25 mouse cellular contexts compared by ENCODE assay signal in genomic region chr13:49218651-49219050, GRCm38 (mm10). TPM values are rescaled to one million over a fixed set of nuclear protein-coding genes. Genes with fewer than 3 reads are reported as not detected.
DNase-seq lines count a peak whose midpoint lies in the region; ATAC-seq lines count a peak whose summit lies in the region.
"Had no signal": no experiment of that assay in that cellular context is flagged by ENCODE, and none has a peak within 500 bp of the region (broad histone marks: within the 10 kb centered on the region; RNA-seq: fewer than 3 reads in every experiment).

No protein-coding gene starts in this region.

- H3K4me1 ChIP-seq in midbrain, embryonic 11.5 days (ENCODE audit: control insufficient read depth, insufficient read depth, low read length) = peaks cover 10% of the 10 kb centered on the region
- peaks cover 44% of the 10 kb centered on the region for H3K4me1 ChIP-seq in midbrain, embryonic 10.5 days
- H3K4me1 ChIP-seq in kidney, embryonic 15.5 days = peaks cover 23% of the 10 kb centered on the region

- no peak overlapping the region for H3K4me2 ChIP-seq in midbrain, embryonic 11.5 days
- H3K4me2 ChIP-seq in kidney, embryonic 15.5 days = no peak overlapping the region
- H3K4me2 ChIP-seq: embryonic facial prominence, embryonic 15.5 days; heart, embryonic 11.5 days; hindbrain, embryonic 13.5 days had no signal

- no peaks in the 10 kb centered on the region for H3K9me3 ChIP-seq in midbrain, embryonic 11.5 days (ENCODE audit: control insufficient read depth, low read length)
- H3K9me3 ChIP-seq in midbrain, embryonic 10.5 days (replicated peaks) = 0 out of 2 replicates have a peak, but pooled peaks cover 5% of the 10 kb centered on the region
- H3K9me3 ChIP-seq in kidney, embryonic 15.5 days (replicated peaks) = no peaks in the 10 kb centered on the region
- H3K9me3 ChIP-seq: embryonic facial prominence, embryonic 15.5 days; G1E; hindbrain, embryonic 13.5 days had no signal

- H3K27ac ChIP-seq in midbrain, embryonic 11.5 days (ENCODE audit: low read depth, low read length) = no peak overlapping the region
- H3K27ac ChIP-seq in midbrain, embryonic 10.5 days (replicated peaks) = no peak overlapping the region
- no peak overlapping the region for H3K27ac ChIP-seq in kidney, embryonic 15.5 days
- H3K27ac ChIP-seq: embryonic facial prominence, embryonic 15.5 days; gastrocnemius, adult 2 months; hindbrain, embryonic 13.5 days; hindbrain, postnatal 0 days had no signal

- 28% methylated on average over 3 of the region's 3 CpGs for WGBS in midbrain, embryonic 11.5 days
- WGBS in midbrain, embryonic 10.5 days = 31% methylated on average over 3 of the region's 3 CpGs
- WGBS in kidney, embryonic 15.5 days = 65% methylated on average over 3 of the region's 3 CpGs

- no peaks in the 10 kb centered on the region for H3K36me3 ChIP-seq in midbrain, embryonic 11.5 days (ENCODE audit: control insufficient read depth, insufficient read depth, low read length)
- no peaks in the 10 kb centered on the region for H3K36me3 ChIP-seq in midbrain, embryonic 10.5 days
- no peaks in the 10 kb centered on the region for H3K36me3 ChIP-seq in kidney, embryonic 15.5 days
- H3K36me3 ChIP-seq: embryonic facial prominence, embryonic 15.5 days; G1E; hindbrain, embryonic 13.5 days had no signal

- H3K27me3 ChIP-seq in midbrain, embryonic 11.5 days (ENCODE audit: control insufficient read depth, insufficient read depth, low read length) = peaks cover 11% of the 10 kb centered on the region
- peaks cover 64% of the 10 kb centered on the region for H3K27me3 ChIP-seq in midbrain, embryonic 10.5 days (ENCODE audit: low read depth, poor library complexity, severe bottlenecking)
- peaks cover 17% of the 10 kb centered on the region for H3K27me3 ChIP-seq in kidney, embryonic 15.5 days

- no peak overlapping the region for H3K9ac ChIP-seq in midbrain, embryonic 11.5 days (ENCODE audit: low read length)
- no peak overlapping the region for H3K9ac ChIP-seq in kidney, embryonic 15.5 days
- H3K9ac ChIP-seq: embryonic facial prominence, embryonic 15.5 days; forebrain, postnatal 0 days; hindbrain, embryonic 13.5 days had no signal

- DNase-seq in embryo, embryonic 10.5 days (ENCODE audit: low spot score) = peak; percentile 41
- no peak for DNase-seq in embryo, embryonic 11 days
- peak; percentile 89 for DNase-seq in midbrain, embryonic 11.5 days (ENCODE audit: low spot score, missing footprints)
- DNase-seq in midbrain, embryonic 10.5 days (ENCODE audit: low spot score) = no peak
- DNase-seq in retina, embryonic 14.5 days (ENCODE audit: low spot score) = peak; percentile 32
- no peak for DNase-seq in lung, postnatal 25 days (ENCODE audit: low spot score)
- DNase-seq: adrenal gland, postnatal 10 days; adrenal gland, postnatal 36 days; B cell, adult 2 months; cerebellum, adult 11-12 months; cerebellum, adult 9-10 months; cerebellum, postnatal 14 days; forebrain, postnatal 0 days; gastrocnemius, adult 2 months; gastrocnemius, postnatal 14 days had no signal

- no peak overlapping the region for H3K4me3 ChIP-seq in midbrain, embryonic 11.5 days (ENCODE audit: low read depth, low read length)
- no peak overlapping the region for H3K4me3 ChIP-seq in midbrain, embryonic 10.5 days
- no peak overlapping the region for H3K4me3 ChIP-seq in kidney, embryonic 15.5 days (replicated peaks)
- H3K4me3 ChIP-seq: embryonic facial prominence, embryonic 15.5 days; gastrocnemius, adult 2 months; hindbrain, embryonic 13.5 days had no signal

- ATAC-seq in midbrain, embryonic 11.5 days (ENCODE audit: low FRiP score) = no peak
- ATAC-seq in kidney, embryonic 15.5 days (replicated peaks; ENCODE audit: low FRiP score) = no peak
- ATAC-seq: forebrain, embryonic 14.5 days; forebrain, postnatal 0 days; hindbrain, postnatal 0 days; inflammation-experienced regulatory T-cells, adult 6 months; intestine, embryonic 16.5 days; Patski had no signal

RNA-seq across cellular contexts. Expression of gene Card19, which starts 2.8 kb away (rescaled TPM):
- 17.1 and 18.0 TPM in 2 replicates for polyA plus RNA-seq in midbrain, embryonic 11.5 days (2014; fragmentation: Nextera tagmentation; extraction: Ambion mirVana)
- 23.1 and 23.3 TPM in 2 replicates for polyA plus RNA-seq in midbrain, embryonic 10.5 days (2016; fragmentation: Nextera tagmentation; extraction: Ambion mirVana)
- polyA plus RNA-seq in kidney, embryonic 15.5 days (2015; fragmentation: Nextera tagmentation; extraction: Ambion mirVana) = 45.7 and 47.2 TPM in 2 replicates

RNA-seq across cellular contexts. Expression of gene Susd3, which starts 29.9 kb away (rescaled TPM):
- 0.81 and 1.1 TPM in 2 replicates for polyA plus RNA-seq in midbrain, embryonic 11.5 days (2014; fragmentation: Nextera tagmentation; extraction: Ambion mirVana)
- 1.0 and 1.2 TPM in 2 replicates for polyA plus RNA-seq in midbrain, embryonic 10.5 days (2016; fragmentation: Nextera tagmentation; extraction: Ambion mirVana)
- polyA plus RNA-seq in kidney, embryonic 15.5 days (2015; fragmentation: Nextera tagmentation; extraction: Ambion mirVana) = 18.5 and 22.7 TPM in 2 replicates
- polyA plus RNA-seq: Patski had no signal

RNA-seq across cellular contexts. Expression of gene Ninj1, which starts 31.4 kb away (rescaled TPM):
- 17.5 TPM in 2 replicates for polyA plus RNA-seq in midbrain, embryonic 11.5 days (2014; fragmentation: Nextera tagmentation; extraction: Ambion mirVana)
- 23.1 and 24.3 TPM in 2 replicates for polyA plus RNA-seq in midbrain, embryonic 10.5 days (2016; fragmentation: Nextera tagmentation; extraction: Ambion mirVana)
- polyA plus RNA-seq in kidney, embryonic 15.5 days (2015; fragmentation: Nextera tagmentation; extraction: Ambion mirVana) = 57.5 and 59.8 TPM in 2 replicates

Comparison
In these comparisons a context has a peak if more than half of its experiments do, and no peak if none do; other contexts are left out.
1. DNase-seq: peak in embryo, embryonic 10.5 days (single experiment), midbrain, embryonic 11.5 days (single experiment) and retina, embryonic 14.5 days (single experiment); none in embryo, embryonic 11 days (single experiment), midbrain, embryonic 10.5 days (single experiment) and lung, postnatal 25 days (single experiment).